Mouse (Mus musculus) hindbrain, embryonic 16.5 days (tissue): ENCODE measurements at regions not wholly inside any gene's neighbourhood (a gene's known extent, or its start where the extent isn't known, plus 50 kb on each side); places are given as distances from the start of the nearest gene placed in this dataset.

ENCODE experiments used
- ATAC-seq: fragments of 200-750 bp; cut with Nextera tagmentation; 2 replicates; pipeline ENCODE4 v1.8.0; 2017; ENCODE audit warnings: moderate TSS enrichment, moderate library complexity
- H3K27ac ChIP-seq: fragments of 300-500 bp; sonication (generic); 2 replicates; pipeline ENCODE4 v1.5.1; 2014; ENCODE audit warnings: low read depth, mild to moderate bottlenecking, control low read depth, low read length, moderate library complexity
- H3K27me3 ChIP-seq: fragments of 300-500 bp; sonication (generic); replicated peaks from 2 replicates; pipeline ENCODE4 v1.6.1; 2014; ENCODE audit warnings: low read length; ENCODE audit not compliant: control insufficient read depth, insufficient read depth
- H3K36me3 ChIP-seq: fragments of 300-500 bp; sonication (generic); 2 replicates; pipeline ENCODE4 v1.6.1; 2014; ENCODE audit warnings: mild to moderate bottlenecking, low read length, moderate library complexity, mixed read lengths; ENCODE audit not compliant: control insufficient read depth, insufficient read depth
- H3K4me1 ChIP-seq: fragments of 300-500 bp; sonication (generic); 2 replicates; pipeline ENCODE4 v1.6.1; 2014; ENCODE audit warnings: low read depth, low read length; ENCODE audit not compliant: control insufficient read depth, insufficient read depth
- H3K4me2 ChIP-seq: fragments of 300-500 bp; sonication (generic); 2 replicates; pipeline ENCODE4 v1.6.1; 2014; ENCODE audit warnings: mild to moderate bottlenecking, low read length, control low read depth, moderate library complexity
- H3K4me3 ChIP-seq: fragments of 300-500 bp; sonication (generic); 2 replicates; pipeline ENCODE4 v1.5.1; 2014; ENCODE audit warnings: mild to moderate bottlenecking, low read length, control low read depth, moderate library complexity
- H3K9ac ChIP-seq: fragments of 300-500 bp; sonication (generic); 2 replicates; pipeline ENCODE4 v1.6.1; 2014; ENCODE audit warnings: low read depth, mild to moderate bottlenecking, control low read depth, low read length, moderate library complexity
- H3K9me3 ChIP-seq: fragments of 300-500 bp; sonication (generic); 2 replicates; pipeline ENCODE4 v1.6.1; 2014; ENCODE audit warnings: mild to moderate bottlenecking, low read length, moderate library complexity; ENCODE audit not compliant: control insufficient read depth
- WGBS: fragments of 180-500 bp; shearing (Covaris S2); extraction: QIAGEN DNeasy Blood & Tissue Kit; methylation state at CpG from one replicate; pipeline ENCODE4 v1.1.7; 2014; 5-methylcytosine and 5-hydroxymethylcytosine counted together

DNA sequence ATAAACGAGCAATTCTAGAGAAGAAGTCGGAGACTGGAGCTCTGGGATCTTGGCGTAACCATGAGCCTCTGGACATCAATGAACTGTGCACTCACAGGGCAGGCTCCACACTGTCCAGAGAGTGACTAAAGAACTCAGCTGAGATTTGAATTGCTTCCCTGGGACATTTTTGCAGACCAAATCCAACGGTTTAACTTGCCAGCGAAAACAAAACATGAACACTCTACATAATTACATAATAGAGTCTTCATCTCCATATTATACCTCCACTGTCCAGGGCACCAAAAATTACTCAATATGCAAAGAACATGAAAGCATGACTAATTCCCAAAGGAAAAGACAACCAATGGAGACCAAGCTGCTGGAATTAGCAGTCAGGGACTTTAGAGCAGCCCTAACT is 119.9 kb upstream of the Mrps22 start:
- Histone ChIP-seq H3K36me3 (no peaks in the 10 kb centered on the region), H3K9ac (no peak overlapping the region), H3K4me3 (no peak overlapping the region), H3K4me2 (no peak overlapping the region), H3K9me3 (no peaks in the 10 kb centered on the region), H3K27ac (no peak overlapping the region), H3K27me3 (no peaks in the 10 kb centered on the region), H3K4me1 (no peaks in the 10 kb centered on the region)
- no peak for ATAC-seq
- 95% methylated on average over 5 of the region's 5 CpGs for WGBS

DNA sequence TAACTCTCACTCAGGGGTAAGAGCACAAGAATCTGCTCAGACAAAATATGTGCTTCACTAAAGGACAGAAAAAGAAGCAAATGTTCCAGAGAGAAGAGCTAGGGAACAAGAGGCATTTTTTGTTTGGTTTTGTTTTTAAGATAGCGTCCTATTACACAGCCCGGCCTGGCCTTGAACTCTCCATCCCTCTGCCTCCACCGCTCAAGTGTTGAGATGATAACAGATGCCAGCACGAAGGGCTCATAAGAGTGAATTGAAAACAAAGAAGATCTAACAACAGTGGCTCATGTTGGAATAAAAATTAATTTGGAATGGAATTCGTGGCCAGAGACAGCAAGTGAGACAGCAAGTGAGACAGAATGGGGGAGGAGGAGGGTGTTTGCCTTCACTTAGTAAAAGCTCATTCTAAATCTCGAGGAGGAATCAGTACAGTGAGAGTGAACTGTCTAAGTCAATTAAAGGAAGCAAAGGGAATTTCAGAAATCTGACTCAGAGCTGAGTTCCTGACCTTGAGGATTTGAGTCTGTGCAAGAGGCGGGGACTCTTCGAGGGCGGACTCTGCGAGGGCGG is 116.3 kb upstream of the Mrps22 start:
- H3K4me2 ChIP-seq, result no peak overlapping the region
- no peak overlapping the region for H3K9ac ChIP-seq
- 86% methylated on average over 11 of the region's 11 CpGs for WGBS
- no peaks in the 10 kb centered on the region for H3K9me3 ChIP-seq
- H3K36me3 ChIP-seq, result no peaks in the 10 kb centered on the region
- no peaks in the 10 kb centered on the region for H3K4me1 ChIP-seq
- no peak overlapping the region for H3K27ac ChIP-seq
- no peak overlapping the region for H3K4me3 ChIP-seq
- H3K27me3 ChIP-seq, result no peaks in the 10 kb centered on the region
- no peak for ATAC-seq

DNA sequence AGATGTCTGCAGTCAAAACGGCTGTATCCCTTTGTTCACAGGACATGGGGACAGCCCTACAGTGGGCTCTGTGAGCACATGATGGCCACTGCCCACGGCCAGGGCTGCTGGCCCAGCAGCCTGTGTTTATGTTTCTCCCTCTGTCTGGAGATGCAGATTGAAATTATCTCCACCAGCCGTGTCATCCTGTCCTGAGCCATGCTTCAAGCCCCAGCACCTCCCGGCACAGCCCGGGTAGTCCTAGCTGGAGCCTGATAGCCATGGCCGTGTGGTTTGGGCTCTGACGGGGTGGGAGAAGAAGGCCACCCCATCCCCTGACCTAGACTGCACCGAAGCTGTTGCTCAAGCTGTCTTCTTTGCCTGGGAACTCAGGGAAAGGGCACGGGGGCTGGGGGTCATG is 113.2 kb upstream of the Mrps22 start:
- H3K4me2 ChIP-seq, result no peak overlapping the region
- ATAC-seq, result no peak
- H3K9ac ChIP-seq, result no peak overlapping the region
- H3K36me3 ChIP-seq, result no peaks in the 10 kb centered on the region
- H3K27me3 ChIP-seq, result no peaks in the 10 kb centered on the region
- 89% methylated on average over 9 of the region's 9 CpGs for WGBS
- H3K9me3 ChIP-seq, result no peaks in the 10 kb centered on the region
- no peaks in the 10 kb centered on the region for H3K4me1 ChIP-seq
- no peak overlapping the region for H3K4me3 ChIP-seq
- H3K27ac ChIP-seq, result no peak overlapping the region

DNA sequence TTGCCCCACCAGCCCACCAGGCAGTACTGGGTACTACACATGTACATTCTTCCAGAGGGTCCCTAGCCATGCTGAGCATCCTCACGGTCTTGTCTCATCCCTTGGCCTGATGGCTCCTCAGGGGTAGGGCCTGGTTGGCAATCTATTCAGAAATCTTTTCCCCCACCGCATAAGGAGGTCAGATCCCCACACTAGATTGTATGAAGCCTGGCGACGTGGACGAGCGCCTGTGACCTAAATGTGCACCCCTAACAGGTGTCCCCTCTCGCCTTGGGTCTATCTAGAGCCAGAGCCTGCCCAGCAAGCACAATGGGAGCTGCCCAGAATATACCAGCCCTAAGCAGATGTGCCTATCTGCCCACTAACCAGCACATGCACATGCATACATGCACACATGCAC is 111.4 kb upstream of the Mrps22 start:
- H3K36me3 ChIP-seq, result no peaks in the 10 kb centered on the region

DNA sequence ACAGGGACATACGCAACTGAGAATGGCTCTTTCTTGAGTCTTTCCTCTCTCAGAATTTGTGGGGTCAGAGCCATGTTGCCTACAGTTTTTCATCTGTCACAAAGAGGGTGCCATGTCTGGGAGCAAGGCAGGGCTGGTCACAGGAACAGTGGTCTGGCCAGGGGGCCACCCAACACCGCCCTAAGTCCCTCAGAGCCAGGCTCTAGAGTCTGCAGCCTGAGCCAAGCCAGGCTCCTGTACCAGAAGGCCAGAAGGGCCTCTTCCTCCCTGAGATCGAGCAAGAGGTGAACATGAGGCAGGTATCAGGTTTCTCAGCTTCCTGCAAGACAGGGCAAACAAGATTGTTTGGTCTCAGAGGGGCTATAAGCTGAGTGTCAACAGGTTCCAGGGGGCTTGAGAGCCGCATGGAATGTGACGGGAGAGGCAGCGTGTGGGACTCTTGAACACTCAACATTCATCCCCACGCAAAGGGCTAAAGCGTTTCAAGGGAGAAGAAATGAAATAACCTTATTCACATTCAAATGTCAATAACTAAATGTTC is 110.6 kb upstream of the Mrps22 start:
- 91% methylated on average over 8 of the region's 8 CpGs for WGBS
- Histone ChIP-seq H3K9me3 (no peaks in the 10 kb centered on the region), H3K4me2 (no peak overlapping the region), H3K4me3 (no peak overlapping the region), H3K4me1 (no peaks in the 10 kb centered on the region), H3K27me3 (no peaks in the 10 kb centered on the region), H3K27ac (no peak overlapping the region), H3K36me3 (no peaks in the 10 kb centered on the region), H3K9ac (no peak overlapping the region)
- ATAC-seq, result no peak

More for the DNA sequence above, 111.4 kb upstream of the Mrps22 start:
- ATAC-seq, result no peak
- Histone ChIP-seq H3K27ac (no peak overlapping the region), H3K27me3 (no peaks in the 10 kb centered on the region), H3K4me3 (no peak overlapping the region), H3K9me3 (no peaks in the 10 kb centered on the region), H3K4me1 (no peaks in the 10 kb centered on the region), H3K4me2 (no peak overlapping the region), H3K9ac (no peak overlapping the region)
- WGBS, result 90% methylated on average over 7 of the region's 7 CpGs

DNA sequence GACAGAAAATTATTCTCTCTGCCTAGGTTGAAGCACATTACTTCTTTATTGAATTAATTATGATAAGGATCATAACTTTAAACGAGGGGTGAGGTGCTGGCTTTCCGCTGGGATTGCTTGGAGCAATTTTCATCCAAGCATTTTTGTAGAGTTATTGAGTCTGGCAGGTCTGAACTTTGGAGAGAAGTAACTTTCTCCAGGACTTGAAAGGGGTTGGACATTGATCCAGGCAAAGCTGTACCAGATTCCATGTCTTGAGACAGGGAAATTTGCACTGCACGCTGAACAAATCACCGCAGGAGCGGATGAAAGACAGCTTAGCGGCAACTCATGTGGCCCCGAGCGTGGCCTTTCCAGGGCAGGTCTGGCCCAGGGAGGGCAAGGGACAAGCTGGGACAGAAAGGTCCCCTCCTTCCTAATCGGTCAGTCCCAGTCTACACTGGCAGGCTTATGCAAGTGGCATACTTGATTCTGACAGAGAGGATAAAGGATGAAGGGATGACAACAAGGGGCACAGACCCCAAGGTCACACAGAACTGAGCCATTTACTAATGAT is 108.8 kb upstream of the Mrps22 start:
- Histone ChIP-seq H3K27me3 (no peaks in the 10 kb centered on the region), H3K4me2 (no peak overlapping the region), H3K36me3 (no peaks in the 10 kb centered on the region)

DNA sequence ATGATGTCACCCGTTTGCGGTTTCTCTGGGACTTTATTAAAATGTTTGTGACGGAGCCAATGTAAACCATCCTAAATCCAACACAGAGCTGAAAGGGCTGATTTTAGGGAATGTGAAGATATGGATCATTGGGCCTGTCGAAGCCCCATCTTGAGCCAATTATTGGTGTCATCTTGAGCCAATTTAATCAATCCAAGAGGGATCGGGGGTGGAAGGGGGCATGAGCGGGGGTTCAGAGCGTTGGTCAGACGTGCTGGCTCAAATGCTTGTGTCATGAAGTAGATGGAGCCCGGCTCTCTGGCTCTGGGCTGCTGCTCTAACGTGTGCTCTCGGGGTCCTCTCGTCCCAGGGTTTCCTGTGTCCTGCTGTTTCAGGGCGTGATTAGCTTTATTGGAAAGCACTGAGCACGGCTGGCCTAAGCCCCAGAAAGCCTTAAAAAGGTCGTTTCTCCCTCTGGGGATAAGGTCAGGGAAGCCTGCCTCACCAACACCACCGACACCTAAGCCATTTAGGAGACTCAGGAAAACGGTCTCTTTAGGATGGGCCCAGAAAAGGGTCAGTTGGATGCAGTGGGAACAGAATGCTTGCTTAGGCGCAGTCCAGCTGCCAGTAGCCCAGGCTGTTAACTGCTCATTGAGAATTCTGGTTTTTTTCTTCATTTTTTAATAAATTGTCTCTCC is 106.7 kb upstream of the Mrps22 start:
- 66% methylated on average over 18 of the region's 18 CpGs for WGBS

More for the DNA sequence above, 108.8 kb upstream of the Mrps22 start:
- no peak overlapping the region for H3K4me3 ChIP-seq
- H3K4me1 ChIP-seq, result no peaks in the 10 kb centered on the region
- H3K9me3 ChIP-seq, result no peaks in the 10 kb centered on the region
- no peak overlapping the region for H3K27ac ChIP-seq
- no peak for ATAC-seq
- H3K9ac ChIP-seq, result no peak overlapping the region
- 87% methylated on average over 9 of the region's 9 CpGs for WGBS

DNA sequence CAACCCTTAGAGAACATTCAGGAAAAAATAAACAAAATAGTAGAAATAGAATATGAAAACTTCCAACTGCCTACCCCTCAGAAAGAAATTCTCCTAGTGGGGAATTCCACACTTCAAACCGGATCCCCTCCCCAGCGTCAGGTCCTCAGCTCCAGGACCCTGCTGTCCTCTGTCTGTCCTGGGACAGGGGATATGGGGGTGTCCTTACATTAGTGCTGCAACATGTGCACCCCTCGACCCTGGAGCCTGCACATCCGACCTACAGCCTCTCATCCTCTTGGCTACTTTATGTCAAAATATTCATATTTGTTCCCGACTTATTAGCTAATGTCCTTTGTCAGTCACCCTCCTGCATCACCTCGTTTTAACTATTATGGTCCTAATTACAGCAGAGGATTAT is 106.0 kb upstream of the Mrps22 start:
- 83% methylated on average over 6 of the region's 6 CpGs for WGBS

More for the DNA sequence above, 106.7 kb upstream of the Mrps22 start:
- Histone ChIP-seq H3K9me3 (no peaks in the 10 kb centered on the region), H3K27ac (no peak overlapping the region), H3K36me3 (no peaks in the 10 kb centered on the region), H3K9ac (no peak overlapping the region), H3K4me1 (no peaks in the 10 kb centered on the region), H3K27me3 (no peaks in the 10 kb centered on the region), H3K4me3 (no peak overlapping the region), H3K4me2 (no peak overlapping the region)
- ATAC-seq, result no peak

DNA sequence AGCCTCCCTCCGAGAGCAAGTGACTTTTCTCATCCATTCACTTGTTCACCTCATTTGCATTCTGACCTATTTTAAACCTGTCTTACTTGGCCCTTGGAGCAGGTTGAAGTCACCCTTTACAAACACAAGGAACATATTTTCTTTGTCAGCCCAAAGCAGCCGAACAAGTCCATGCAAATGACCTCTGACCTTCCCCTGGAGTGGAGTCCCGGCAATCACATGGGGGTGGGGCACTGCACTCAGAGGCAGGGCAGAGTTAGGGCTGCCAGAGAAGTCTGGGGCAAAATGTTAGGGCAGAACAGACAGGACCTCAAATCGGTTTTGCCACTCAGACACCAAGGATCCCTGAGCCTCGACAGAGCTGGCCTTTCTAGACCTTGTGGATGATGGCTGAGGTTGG is 102.7 kb upstream of the Mrps22 start:
- Histone ChIP-seq H3K27ac (no peak overlapping the region), H3K4me3 (no peak overlapping the region), H3K4me1 (no peaks in the 10 kb centered on the region), H3K9ac (no peak overlapping the region), H3K27me3 (no peaks in the 10 kb centered on the region), H3K4me2 (no peak overlapping the region), H3K36me3 (no peaks in the 10 kb centered on the region), H3K9me3 (no peaks in the 10 kb centered on the region)
- no peak for ATAC-seq
- WGBS, result 27% methylated on average over 5 of the region's 5 CpGs

More for the DNA sequence above, 106.0 kb upstream of the Mrps22 start:
- H3K27ac ChIP-seq, result no peak overlapping the region
- H3K4me1 ChIP-seq, result no peaks in the 10 kb centered on the region
- H3K9me3 ChIP-seq, result no peaks in the 10 kb centered on the region
- no peak for ATAC-seq
- no peak overlapping the region for H3K9ac ChIP-seq
- no peaks in the 10 kb centered on the region for H3K36me3 ChIP-seq
- no peak overlapping the region for H3K4me2 ChIP-seq
- H3K4me3 ChIP-seq, result no peak overlapping the region
- H3K27me3 ChIP-seq, result no peaks in the 10 kb centered on the region
